Mouse (Mus musculus) embryonic facial prominence, embryonic 14.5 days (tissue): Measurements from ENCODE around the gene Ptprq. TPM values are rescaled to one million over a fixed set of nuclear protein-coding genes. Genes with fewer than 3 reads are reported as not detected.

Source experiments
- ATAC-seq: fragments of 200-750 bp; cut with Nextera tagmentation; 2 replicates; pipeline ENCODE4 v1.8.0; 2017; ENCODE audit warnings: low read depth, moderate number of reproducible peaks, moderate TSS enrichment
- DNase-seq: peaks from one replicate; pipeline ENCODE4 v3.0.0-alpha.2; 2015; ENCODE audit warnings: low spot score
- H3K27ac ChIP-seq: fragments of 300-500 bp; sonication (generic); replicated peaks from 2 replicates; pipeline ENCODE4 v1.5.1; 2014; ENCODE audit warnings: low read depth, mild to moderate bottlenecking, low read length, moderate library complexity
- H3K27me3 ChIP-seq: fragments of 300-500 bp; sonication (generic); replicated peaks from 2 replicates; pipeline ENCODE4 v1.6.1; 2014; ENCODE audit warnings: low read length; ENCODE audit not compliant: control insufficient read depth, insufficient read depth
- H3K36me3 ChIP-seq: fragments of 300-500 bp; sonication (generic); 2 replicates; pipeline ENCODE4 v1.6.1; 2014; ENCODE audit warnings: low read length, mixed read lengths; ENCODE audit not compliant: control insufficient read depth, insufficient read depth
- H3K4me1 ChIP-seq: fragments of 300-500 bp; sonication (generic); 2 replicates; pipeline ENCODE4 v1.6.1; 2014; ENCODE audit warnings: antibody characterized with exemption, low read length; ENCODE audit not compliant: control insufficient read depth, insufficient read depth
- H3K4me2 ChIP-seq: fragments of 300-500 bp; sonication (generic); 2 replicates; pipeline ENCODE4 v1.6.1; 2014; ENCODE audit warnings: low read depth, mild to moderate bottlenecking, low read length, moderate library complexity, mixed read lengths
- H3K4me3 ChIP-seq: fragments of 300-500 bp; sonication (generic); 2 replicates; pipeline ENCODE4 v1.5.1; 2014; ENCODE audit warnings: low read depth, mild to moderate bottlenecking, low read length
- H3K9ac ChIP-seq: fragments of 300-500 bp; sonication (generic); 2 replicates; pipeline ENCODE4 v1.6.1; 2014; ENCODE audit warnings: low read depth, mild to moderate bottlenecking, low read length, moderate library complexity, mixed read lengths
- H3K9me3 ChIP-seq: fragments of 300-500 bp; sonication (generic); 2 replicates; pipeline ENCODE4 v1.6.1; 2016; ENCODE audit warnings: low read length; ENCODE audit not compliant: control insufficient read depth
- WGBS: fragments of 180-500 bp; shearing (Covaris S2); extraction: QIAGEN DNeasy Blood & Tissue Kit; methylation state at CpG from one replicate; pipeline ENCODE4 v1.1.7; 2014; 5-methylcytosine and 5-hydroxymethylcytosine counted together
- polyA plus RNA-seq: library from polyadenylated mRNA; unstranded; fragments of >200 nt; fragmentation: Nextera tagmentation; extraction: Ambion mirVana; gene quantifications from 2 replicates; pipeline ENCODE4 v1.2.1, GENCODE M21; 2014

Ptprq gene
- polyA plus RNA-seq, 1 experiment from 2014 or later: 0.39 TPM

- ATAC-seq (peak; percentile 53), DNase-seq (peak; percentile 62)
Measured at GRCm38 (mm10) chr10:107615460-107615859, 104.4 kb downstream of the Ptprq start.

DNA sequence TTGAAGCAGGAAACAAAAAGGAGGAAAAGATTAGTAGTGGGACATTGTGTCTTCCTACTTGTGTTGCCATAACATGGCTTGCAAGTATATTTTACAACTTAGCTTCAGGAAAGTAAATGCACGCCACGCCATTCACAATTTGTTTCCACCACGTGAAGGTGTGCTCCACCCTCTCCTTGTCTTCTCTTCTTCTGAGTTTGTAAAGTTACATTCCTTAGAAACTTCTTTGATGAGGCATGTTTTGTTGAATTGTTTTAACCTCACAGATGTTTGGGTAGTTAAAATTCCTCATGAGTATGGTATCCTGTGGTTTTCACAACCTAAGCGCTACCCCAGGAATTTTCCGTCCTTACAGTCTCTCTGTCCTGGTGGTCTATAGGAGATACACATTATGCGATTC, 118.5 kb downstream of the Ptprq start:
- H3K4me1 ChIP-seq: no peaks in the 10 kb centered on the region
- 76% methylated on average over 6 of the region's 6 CpGs for WGBS
- ATAC-seq: no peak

More at GRCm38 (mm10) chr10:107615460-107615859, 104.4 kb downstream of the Ptprq start:
- Histone ChIP-seq H3K4me3 (no peak overlapping the region), H3K27me3 (no peaks in the 10 kb centered on the region), H3K4me2 (no peak overlapping the region), H3K36me3 (no peaks in the 10 kb centered on the region), H3K9me3 (no peaks in the 10 kb centered on the region), H3K4me1 (peaks cover 5% of the 10 kb centered on the region; the same call in 1 of the 2 replicates), H3K9ac (no peak overlapping the region), H3K27ac (no peak overlapping the region)
- 31% methylated on average over 2 of the region's 2 CpGs for WGBS

DNA sequence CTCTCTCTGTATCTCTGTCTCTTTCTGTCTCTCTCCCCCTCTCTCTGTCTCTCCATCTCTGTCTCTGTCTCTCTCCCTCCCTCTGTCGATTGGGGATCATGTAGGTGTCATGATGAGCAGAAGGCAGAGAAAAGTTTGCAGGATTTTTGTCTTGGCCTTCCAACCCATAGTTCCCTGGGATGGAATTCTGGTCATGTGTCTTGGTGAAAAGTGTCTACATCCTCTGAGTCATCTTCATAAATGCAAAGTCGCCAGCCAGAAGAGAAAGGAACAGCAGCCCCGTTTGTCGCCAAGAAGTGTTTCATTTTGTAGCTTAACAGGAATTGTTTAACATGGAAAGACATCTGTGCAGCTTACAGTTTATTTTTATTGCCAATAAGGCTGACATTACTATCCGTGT, 136.5 kb downstream of the Ptprq start:
- peak; percentile 9 for DNase-seq
- H3K9me3 ChIP-seq: no peaks in the 10 kb centered on the region
- H3K27me3 ChIP-seq: no peaks in the 10 kb centered on the region
- no peak for ATAC-seq
- no peaks in the 10 kb centered on the region for H3K4me1 ChIP-seq
- WGBS: 66% methylated on average over 5 of the region's 5 CpGs
- no peaks in the 10 kb centered on the region for H3K36me3 ChIP-seq
- H3K27ac ChIP-seq: no peak overlapping the region
- H3K4me2 ChIP-seq: no peak overlapping the region
- H3K9ac ChIP-seq: no peak overlapping the region
- no peak overlapping the region for H3K4me3 ChIP-seq

More for the DNA sequence above, 118.5 kb downstream of the Ptprq start:
- Histone ChIP-seq H3K36me3 (no peaks in the 10 kb centered on the region), H3K4me2 (no peak overlapping the region), H3K27ac (no peak overlapping the region), H3K4me3 (no peak overlapping the region), H3K27me3 (no peaks in the 10 kb centered on the region), H3K9ac (no peak overlapping the region), H3K9me3 (no peaks in the 10 kb centered on the region)
- DNase-seq: no peak

GRCm38 (mm10) chr10:107569044-107569443, 150.8 kb downstream of the Ptprq start:
- Histone ChIP-seq H3K36me3 (no peaks in the 10 kb centered on the region), H3K4me3 (no peak overlapping the region), H3K27ac (no peak overlapping the region), H3K4me1 (no peaks in the 10 kb centered on the region), H3K9me3 (no peaks in the 10 kb centered on the region), H3K27me3 (no peaks in the 10 kb centered on the region), H3K4me2 (no peak overlapping the region), H3K9ac (no peak overlapping the region)
- WGBS: 30% methylated on average over 3 of the region's 3 CpGs
- ATAC-seq: no peak
- DNase-seq: no peak

GRCm38 (mm10) chr10:107568261-107568660, 151.6 kb downstream of the Ptprq start:
- H3K27me3 ChIP-seq: no peaks in the 10 kb centered on the region
- no peaks in the 10 kb centered on the region for H3K4me1 ChIP-seq
- no peak overlapping the region for H3K4me2 ChIP-seq
- DNase-seq (no peak), ATAC-seq (no peak)
- H3K27ac ChIP-seq: no peak overlapping the region
- no peak overlapping the region for H3K9ac ChIP-seq
- H3K4me3 ChIP-seq: no peak overlapping the region
- WGBS: 77% methylated on average over 4 of the region's 4 CpGs
- no peaks in the 10 kb centered on the region for H3K36me3 ChIP-seq
- H3K9me3 ChIP-seq: no peaks in the 10 kb centered on the region

- 11% methylated on average over 13 of the region's 13 CpGs for WGBS
- 0 out of 2 replicates have a peak overlapping the region, but pooled peaks have one; percentile 26 for H3K4me2 ChIP-seq
- H3K27ac ChIP-seq: no peak overlapping the region
- H3K4me1 ChIP-seq: no peaks in the 10 kb centered on the region
- ATAC-seq: no peak
- H3K9ac ChIP-seq: 0 out of 2 replicates have a peak overlapping the region, but pooled peaks have one; percentile 14
- no peaks in the 10 kb centered on the region for H3K27me3 ChIP-seq
- DNase-seq: no peak
- H3K4me3 ChIP-seq: no peak overlapping the region
- no peaks in the 10 kb centered on the region for H3K36me3 ChIP-seq
- no peaks in the 10 kb centered on the region for H3K9me3 ChIP-seq
Measured at GRCm38 (mm10) chr10:107562875-107563274, 157.0 kb downstream of the Ptprq start.

DNA sequence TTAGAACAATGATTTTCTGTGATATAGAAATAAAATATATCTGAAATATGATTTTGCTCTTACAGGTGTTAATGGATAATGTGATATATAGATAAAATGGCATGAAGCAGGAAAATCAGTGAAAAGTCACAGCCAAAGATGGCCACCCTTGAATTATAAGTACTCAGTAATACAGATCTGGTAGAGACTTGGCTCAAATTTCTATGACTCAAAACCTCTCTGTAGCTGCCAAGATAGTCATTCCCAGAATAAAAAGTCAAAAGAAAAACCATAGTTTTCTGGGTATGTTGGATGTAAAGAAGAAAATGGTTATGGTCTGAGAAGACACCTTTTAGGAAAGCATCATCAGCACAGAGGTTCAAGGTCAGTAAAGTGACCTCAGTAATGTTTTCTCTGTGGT, 159.0 kb downstream of the Ptprq start:
- no peaks in the 10 kb centered on the region for H3K4me1 ChIP-seq
- no peak overlapping the region for H3K4me3 ChIP-seq
- no peak overlapping the region for H3K27ac ChIP-seq
- H3K27me3 ChIP-seq: no peaks in the 10 kb centered on the region
- no peak overlapping the region for H3K4me2 ChIP-seq
- no peaks in the 10 kb centered on the region for H3K36me3 ChIP-seq
- DNase-seq (no peak), ATAC-seq (no peak)
- H3K9me3 ChIP-seq: no peaks in the 10 kb centered on the region
- no peak overlapping the region for H3K9ac ChIP-seq

DNA sequence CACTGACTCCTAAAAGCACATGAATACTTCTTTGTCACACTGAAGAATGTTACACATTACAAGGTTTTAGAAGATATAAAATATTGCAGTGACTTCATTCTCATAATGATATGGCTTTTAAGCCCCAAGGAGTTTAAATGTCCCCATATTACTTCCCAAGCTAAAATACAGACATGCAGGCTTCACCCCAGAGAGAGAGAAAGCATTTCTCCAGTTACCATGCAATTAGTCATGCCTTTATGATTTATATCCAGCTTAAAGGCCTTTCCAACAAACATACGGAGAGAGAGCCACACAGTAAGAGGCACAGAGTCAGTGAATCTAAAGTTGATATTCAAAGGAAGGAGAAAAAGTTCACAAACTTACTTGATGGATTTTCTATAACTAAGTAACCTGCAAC, 176.8 kb downstream of the Ptprq start:
- DNase-seq (peak; percentile 52), ATAC-seq (peak; percentile 26; the same call in 1 of the 2 replicates)
- Histone ChIP-seq H3K4me3 (no peak overlapping the region), H3K9ac (no peak overlapping the region), H3K36me3 (no peaks in the 10 kb centered on the region), H3K27me3 (no peaks in the 10 kb centered on the region), H3K9me3 (no peaks in the 10 kb centered on the region), H3K27ac (no peak overlapping the region), H3K4me2 (no peak overlapping the region), H3K4me1 (peaks cover 6% of the 10 kb centered on the region; the same call in 1 of the 2 replicates)
- 18% methylated on average over 1 of the region's 1 CpGs for WGBS

- Histone ChIP-seq H3K4me3 (no peak overlapping the region), H3K4me2 (no peak overlapping the region), H3K9me3 (no peaks in the 10 kb centered on the region), H3K27ac (no peak overlapping the region), H3K27me3 (no peaks in the 10 kb centered on the region), H3K4me1 (no peaks in the 10 kb centered on the region), H3K36me3 (no peaks in the 10 kb centered on the region), H3K9ac (no peak overlapping the region)
- 73% methylated on average over 1 of the region's 1 CpGs for WGBS
- ATAC-seq: no peak
- no peak for DNase-seq
Measured at GRCm38 (mm10) chr10:107528758-107529157, 191.1 kb downstream of the Ptprq start.
